ENCODE assay signal across 19 mouse cellular contexts in genomic region chr11:119965053-119965452, GRCm38 (mm10). TPM values are rescaled to one million over a fixed set of nuclear protein-coding genes. Genes with fewer than 3 reads are reported as not detected.
DNase-seq lines count a peak whose midpoint lies in the region; ATAC-seq and TF ChIP-seq lines count a peak whose summit lies in the region.
"Had no signal": no experiment of that assay in that cellular context is flagged by ENCODE, and none has a peak within 500 bp of the region (broad histone marks: within the 10 kb centered on the region; RNA-seq: fewer than 3 reads in every experiment).

No protein-coding gene starts in this region.

- no peaks in the 10 kb centered on the region for H3K9me3 ChIP-seq in kidney, embryonic 16.5 days (ENCODE audit: low read length)
- no peaks in the 10 kb centered on the region for H3K9me3 ChIP-seq in embryonic facial prominence, embryonic 12.5 days
- H3K9me3 ChIP-seq in forebrain, postnatal 0 days (ENCODE audit: low read length): no peaks in the 10 kb centered on the region
- H3K9me3 ChIP-seq in midbrain, embryonic 16.5 days (replicated peaks; ENCODE audit: control insufficient read depth, low read length, poor library complexity, severe bottlenecking): no peaks in the 10 kb centered on the region
- H3K9me3 ChIP-seq in heart, embryonic 11.5 days (replicated peaks; ENCODE audit: control insufficient read depth, low read length): no peaks in the 10 kb centered on the region
- H3K9me3 ChIP-seq: embryonic facial prominence, embryonic 15.5 days; heart, embryonic 12.5 days; liver, embryonic 12.5 days; megakaryocyte, embryonic 14.5 days; stomach, embryonic 15.5 days had no signal

- no peak overlapping the region for H3K27ac ChIP-seq in kidney, embryonic 16.5 days (ENCODE audit: low read length)
- no peak overlapping the region for H3K27ac ChIP-seq in embryonic facial prominence, embryonic 12.5 days
- no peak overlapping the region for H3K27ac ChIP-seq in forebrain, postnatal 0 days (ENCODE audit: low read depth, low read length)
- peak overlapping the region; percentile 43; the same call in 1 of the 2 replicates for H3K27ac ChIP-seq in midbrain, embryonic 16.5 days (ENCODE audit: low read length)
- no peak overlapping the region for H3K27ac ChIP-seq in heart, embryonic 11.5 days (ENCODE audit: low read depth, low read length)
- H3K27ac ChIP-seq: embryonic facial prominence, embryonic 15.5 days; liver, embryonic 12.5 days; stomach, embryonic 15.5 days had no signal

- DNase-seq in kidney, adult 9 months: no peak
- no peak for DNase-seq in forebrain, postnatal 0 days
- DNase-seq: adrenal gland, adult 2 months; cerebellum, adult 9-11 months; kidney, adult 18-20 months; kidney, postnatal 14 days; lung, adult 2 months; thymus, adult 2 months had no signal

- no peak overlapping the region for H3K4me2 ChIP-seq in kidney, embryonic 16.5 days (replicated peaks; ENCODE audit: low read depth, low read length)
- no peak overlapping the region for H3K4me2 ChIP-seq in embryonic facial prominence, embryonic 12.5 days (replicated peaks)
- H3K4me2 ChIP-seq in forebrain, postnatal 0 days (ENCODE audit: low read depth): no peak overlapping the region
- no peak overlapping the region for H3K4me2 ChIP-seq in midbrain, embryonic 16.5 days (ENCODE audit: low read length)
- no peak overlapping the region for H3K4me2 ChIP-seq in heart, embryonic 11.5 days
- H3K4me2 ChIP-seq: embryonic facial prominence, embryonic 15.5 days; heart, embryonic 12.5 days; liver, embryonic 12.5 days; stomach, embryonic 15.5 days had no signal

- no peak for TF ChIP-seq CTCF in forebrain, postnatal 0 days (IDR thresholded peaks at IDR 0.05; ENCODE audit: low read depth)

- no peak overlapping the region for H3K4me3 ChIP-seq in kidney, embryonic 16.5 days (ENCODE audit: low read length)
- no peak overlapping the region for H3K4me3 ChIP-seq in embryonic facial prominence, embryonic 12.5 days
- H3K4me3 ChIP-seq in forebrain, postnatal 0 days (ENCODE audit: low read depth, low read length): no peak overlapping the region
- H3K4me3 ChIP-seq in midbrain, embryonic 16.5 days (ENCODE audit: low read depth, low read length): no peak overlapping the region
- no peak overlapping the region for H3K4me3 ChIP-seq in heart, embryonic 11.5 days (ENCODE audit: low read depth, low read length)
- H3K4me3 ChIP-seq: embryonic facial prominence, embryonic 15.5 days; heart, embryonic 12.5 days; liver, embryonic 12.5 days; megakaryocyte, embryonic 14.5 days; myocyte; stomach, embryonic 15.5 days had no signal

- no peaks in the 10 kb centered on the region for H3K27me3 ChIP-seq in kidney, embryonic 16.5 days (ENCODE audit: insufficient read depth, low read length)
- H3K27me3 ChIP-seq in embryonic facial prominence, embryonic 12.5 days: no peaks in the 10 kb centered on the region
- H3K27me3 ChIP-seq in forebrain, postnatal 0 days (ENCODE audit: insufficient read depth, low read length): no peaks in the 10 kb centered on the region
- no peaks in the 10 kb centered on the region for H3K27me3 ChIP-seq in midbrain, embryonic 16.5 days (ENCODE audit: control insufficient read depth, insufficient read depth, low read depth, low read length)
- H3K27me3 ChIP-seq in heart, embryonic 11.5 days (ENCODE audit: control insufficient read depth, insufficient read depth, low read length): no peaks in the 10 kb centered on the region
- H3K27me3 ChIP-seq: embryonic facial prominence, embryonic 15.5 days; heart, embryonic 12.5 days; liver, embryonic 12.5 days; stomach, embryonic 15.5 days had no signal

- H3K36me3 ChIP-seq in kidney, embryonic 16.5 days (ENCODE audit: insufficient read depth, low read length): 0 out of 2 replicates have a peak, but pooled peaks cover 5% of the 10 kb centered on the region
- no peaks in the 10 kb centered on the region for H3K36me3 ChIP-seq in embryonic facial prominence, embryonic 12.5 days
- H3K36me3 ChIP-seq in forebrain, postnatal 0 days (ENCODE audit: insufficient read depth): peaks cover 9% of the 10 kb centered on the region; the same call in 1 of the 2 replicates
- no peaks in the 10 kb centered on the region for H3K36me3 ChIP-seq in midbrain, embryonic 16.5 days (ENCODE audit: control insufficient read depth, insufficient read depth, low read length)
- H3K36me3 ChIP-seq in heart, embryonic 11.5 days (ENCODE audit: control insufficient read depth, insufficient read depth, low read length): no peaks in the 10 kb centered on the region

- H3K4me1 ChIP-seq in kidney, embryonic 16.5 days (ENCODE audit: insufficient read depth, low read length): no peaks in the 10 kb centered on the region
- no peaks in the 10 kb centered on the region for H3K4me1 ChIP-seq in embryonic facial prominence, embryonic 12.5 days
- H3K4me1 ChIP-seq in forebrain, postnatal 0 days (ENCODE audit: insufficient read depth): 0 out of 2 replicates have a peak, but pooled peaks cover 3% of the 10 kb centered on the region
- peaks cover 16% of the 10 kb centered on the region for H3K4me1 ChIP-seq in midbrain, embryonic 16.5 days (ENCODE audit: control insufficient read depth, insufficient read depth, low read length)
- H3K4me1 ChIP-seq in heart, embryonic 11.5 days (ENCODE audit: control insufficient read depth, insufficient read depth, low read length): peaks cover 9% of the 10 kb centered on the region
- H3K4me1 ChIP-seq: embryonic facial prominence, embryonic 15.5 days; liver, embryonic 12.5 days; stomach, embryonic 15.5 days had no signal

- WGBS in kidney, embryonic 16.5 days: 17% methylated on average over 9 of the region's 9 CpGs
- 22% methylated on average over 9 of the region's 9 CpGs for WGBS in embryonic facial prominence, embryonic 12.5 days
- 14% methylated on average over 9 of the region's 9 CpGs for WGBS in forebrain, postnatal 0 days
- 7% methylated on average over 9 of the region's 9 CpGs for WGBS in midbrain, embryonic 16.5 days
- 30% methylated on average over 9 of the region's 9 CpGs for WGBS in heart, embryonic 11.5 days (ENCODE audit: insufficient replicate concordance)

- ATAC-seq in kidney, embryonic 16.5 days (ENCODE audit: low FRiP score, low TSS enrichment): peak; percentile 54
- no peak for ATAC-seq in embryonic facial prominence, embryonic 12.5 days (ENCODE audit: insufficient number of reproducible peaks, insufficient read depth, low FRiP score, low TSS enrichment)
- peak; percentile 59 for ATAC-seq in forebrain, postnatal 0 days
- ATAC-seq in midbrain, embryonic 16.5 days: peak; percentile 72; the same call in 1 of the 2 replicates
- ATAC-seq in heart, embryonic 11.5 days (replicated peaks; ENCODE audit: insufficient number of reproducible peaks, low FRiP score, low TSS enrichment): no peak
- ATAC-seq in CD4-positive, CD25-positive, alpha-beta regulatory T cell, adult 4 months: no peak
- ATAC-seq: liver, embryonic 12.5 days had no signal

- H3K9ac ChIP-seq in kidney, embryonic 16.5 days (replicated peaks; ENCODE audit: low read length): no peak overlapping the region
- 0 out of 2 replicates have a peak overlapping the region, but pooled peaks have one; percentile 3 for H3K9ac ChIP-seq in embryonic facial prominence, embryonic 12.5 days
- H3K9ac ChIP-seq in forebrain, postnatal 0 days: no peak overlapping the region
- H3K9ac ChIP-seq in midbrain, embryonic 16.5 days (ENCODE audit: low read depth, low read length): peak overlapping the region; percentile 18; the same call in 1 of the 2 replicates
- H3K9ac ChIP-seq in heart, embryonic 11.5 days (ENCODE audit: low read depth, low read length): no peak overlapping the region
- H3K9ac ChIP-seq: embryonic facial prominence, embryonic 15.5 days; heart, embryonic 12.5 days; liver, embryonic 12.5 days; stomach, embryonic 15.5 days had no signal

RNA-seq across cellular contexts. Expression of gene Baiap2, which starts 22.5 kb away (rescaled TPM):
- 22.8 and 25.3 TPM in 2 replicates for polyA plus RNA-seq in kidney, embryonic 16.5 days (2015; fragmentation: Nextera tagmentation; extraction: Ambion mirVana)
- polyA plus RNA-seq in embryonic facial prominence, embryonic 12.5 days (2016; fragmentation: Nextera tagmentation; extraction: Ambion mirVana): 14.2 and 15.3 TPM in 2 replicates
- total RNA-seq in forebrain, postnatal 0 days (2014; rRNA removed): 42.3 and 52.0 TPM in 2 replicates
- 31.1 and 36.6 TPM in 2 replicates for polyA plus RNA-seq in forebrain, postnatal 0 days (2015; fragmentation: Nextera tagmentation; extraction: Ambion mirVana)
- 14.7 and 15.7 TPM in 2 replicates for polyA plus RNA-seq in midbrain, embryonic 16.5 days (2015; fragmentation: Nextera tagmentation; extraction: Ambion mirVana)
- polyA plus RNA-seq in heart, embryonic 11.5 days (2014; fragmentation: Nextera tagmentation; extraction: Ambion mirVana): 12.8 and 15.4 TPM in 2 replicates
- 10 to 100 TPM in 1 of 2 experiments, 1 to 10 TPM in 1; 7.9 to 11.5 TPM for polyA plus RNA-seq in CD4-positive, CD25-positive, alpha-beta regulatory T cell, adult 4 months (2017; shearing (Covaris generic))

RNA-seq across cellular contexts. Expression of gene Chmp6, which starts 51.8 kb away (rescaled TPM):
- polyA plus RNA-seq in kidney, embryonic 16.5 days (2015; fragmentation: Nextera tagmentation; extraction: Ambion mirVana): 110 and 114 TPM in 2 replicates
- 109 and 110 TPM in 2 replicates for polyA plus RNA-seq in embryonic facial prominence, embryonic 12.5 days (2016; fragmentation: Nextera tagmentation; extraction: Ambion mirVana)
- 91.1 and 91.9 TPM in 2 replicates for total RNA-seq in forebrain, postnatal 0 days (2014; rRNA removed)
- 102 and 105 TPM in 2 replicates for polyA plus RNA-seq in forebrain, postnatal 0 days (2015; fragmentation: Nextera tagmentation; extraction: Ambion mirVana)
- polyA plus RNA-seq in midbrain, embryonic 16.5 days (2015; fragmentation: Nextera tagmentation; extraction: Ambion mirVana): 109 and 115 TPM in 2 replicates
- polyA plus RNA-seq in heart, embryonic 11.5 days (2014; fragmentation: Nextera tagmentation; extraction: Ambion mirVana): 63.7 and 66.4 TPM in 2 replicates
- 10 to 100 TPM; 46.8 to 64.7 TPM for polyA plus RNA-seq in CD4-positive, CD25-positive, alpha-beta regulatory T cell, adult 4 months (2017; shearing (Covaris generic))

Comparison
In these comparisons a context has a peak if more than half of its experiments do, and no peak if none do; other contexts are left out.
1. ATAC-seq: peak in kidney, embryonic 16.5 days (single experiment), forebrain, postnatal 0 days (single experiment) and midbrain, embryonic 16.5 days (single experiment); none in embryonic facial prominence, embryonic 12.5 days (single experiment), heart, embryonic 11.5 days (single experiment) and CD4-positive, CD25-positive, alpha-beta regulatory T cell, adult 4 months (single experiment).
2. H3K9ac ChIP-seq: peak in embryonic facial prominence, embryonic 12.5 days (single experiment) and midbrain, embryonic 16.5 days (single experiment); none in kidney, embryonic 16.5 days (single experiment), forebrain, postnatal 0 days (single experiment) and heart, embryonic 11.5 days (single experiment).